Mouse (Mus musculus) myocyte (in vitro differentiated cells): ENCODE results near the gene Slc30a3.

Experiments
- MYOG ChIP-seq, 3 experiments: IDR thresholded peaks; one replicate each; pipeline ENCODE4 v1.6.1; 2011; ENCODE audit warnings: control low read depth in 2 of 3, low read depth in 2 of 3, mild to moderate bottlenecking in 2 of 3; ENCODE audit not compliant: insufficient read length in 2 of 3, control insufficient read depth in 1 of 3, insufficient read depth in 1 of 3
- POLR2A ChIP-seq: IDR thresholded peaks from one replicate; pipeline ENCODE4 v1.6.1; 2011; ENCODE audit warnings: low read depth, mild to moderate bottlenecking, control low read depth, moderate library complexity; ENCODE audit not compliant: insufficient read length
- USF1 ChIP-seq: IDR thresholded peaks from one replicate; pipeline ENCODE4 v1.6.1; 2011; ENCODE audit warnings: low read depth, mild to moderate bottlenecking, control low read depth, moderate library complexity

DNA sequence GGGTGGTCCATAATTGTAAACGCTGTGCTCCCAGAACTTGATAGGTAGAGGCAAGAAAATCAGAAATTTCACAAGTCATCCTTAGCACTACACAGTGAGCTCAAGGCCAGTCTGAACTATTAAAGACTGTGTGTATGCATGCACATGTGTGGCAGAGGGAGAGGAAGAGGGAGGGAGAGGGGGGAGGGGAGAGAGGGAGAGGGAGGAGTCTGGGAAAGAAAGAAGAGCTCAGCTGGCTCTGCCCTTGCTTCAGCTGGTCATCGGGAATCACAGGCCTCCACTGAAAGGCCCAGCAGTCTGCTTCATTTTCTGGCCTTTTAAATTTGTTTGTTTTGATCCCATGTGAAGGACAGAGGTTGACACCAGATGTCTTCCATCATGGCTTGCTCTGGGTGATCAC, 15.4 kb upstream of the Slc30a3 start:
- no peak for TF ChIP-seq POLR2A
- TF ChIP-seq MYOG (IDR thresholded peaks at IDR 0.05; ENCODE audit: control insufficient read depth in 1 of 3, insufficient read depth in 1 of 3, insufficient read length in 2 of 3, low read depth in 2 of 3): no peak
- TF ChIP-seq USF1: no peak
